8 mouse cellular contexts compared by ENCODE assay signal in the genomic region with DNA sequence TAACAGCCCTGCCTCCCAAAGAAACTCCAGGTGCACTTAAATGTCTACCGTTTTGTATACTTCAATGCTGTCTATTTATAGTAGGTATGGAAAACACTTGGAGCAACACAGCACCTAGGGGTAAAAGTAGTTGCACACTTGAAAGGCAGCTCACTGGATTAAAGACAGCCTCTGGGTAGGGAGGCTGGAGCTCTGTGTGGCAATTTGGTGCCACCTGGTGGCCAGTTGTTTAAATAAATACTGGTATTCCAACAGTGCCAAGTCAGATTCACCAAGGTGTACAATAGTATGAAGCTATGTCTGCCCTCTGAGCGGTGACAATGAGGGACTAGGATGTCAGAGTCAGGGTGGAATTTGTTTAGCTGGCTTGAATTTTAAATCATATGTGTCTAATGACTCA. TPM values are rescaled to one million over a fixed set of nuclear protein-coding genes. Genes with fewer than 3 reads are reported as not detected.
A peak's percentile ranks its signal among the peaks of the same experiment; 100 is the strongest.
DNase-seq lines count a peak whose midpoint lies in the region; ATAC-seq lines count a peak whose summit lies in the region.

No protein-coding gene starts in this region.

- no peaks in the 10 kb centered on the region for H3K27me3 ChIP-seq in limb, embryonic 12.5 days
- no peaks in the 10 kb centered on the region for H3K27me3 ChIP-seq in stomach, embryonic 14.5 days (ENCODE audit: control insufficient read depth, insufficient read depth, low read length)

- no peak overlapping the region for H3K4me3 ChIP-seq in limb, embryonic 12.5 days (replicated peaks)
- H3K4me3 ChIP-seq in stomach, embryonic 14.5 days (ENCODE audit: low read depth, low read length): no peak overlapping the region

- H3K4me2 ChIP-seq in limb, embryonic 12.5 days: no peak overlapping the region
- H3K4me2 ChIP-seq in stomach, embryonic 14.5 days (replicated peaks; ENCODE audit: low read depth, low read length): no peak overlapping the region

- no peak overlapping the region for H3K27ac ChIP-seq in limb, embryonic 12.5 days
- H3K27ac ChIP-seq in stomach, embryonic 14.5 days (ENCODE audit: low read length): no peak overlapping the region

- WGBS in limb, embryonic 12.5 days: 23% methylated on average over 2 of the region's 2 CpGs
- 23% methylated on average over 2 of the region's 2 CpGs for WGBS in stomach, embryonic 14.5 days

- H3K9ac ChIP-seq in limb, embryonic 12.5 days (replicated peaks): no peak overlapping the region
- H3K9ac ChIP-seq in stomach, embryonic 14.5 days (replicated peaks; ENCODE audit: low read depth, low read length): no peak overlapping the region

- no peaks in the 10 kb centered on the region for H3K9me3 ChIP-seq in limb, embryonic 12.5 days
- H3K9me3 ChIP-seq in stomach, embryonic 14.5 days (ENCODE audit: control insufficient read depth, low read depth, low read length): no peaks in the 10 kb centered on the region

- H3K36me3 ChIP-seq in limb, embryonic 12.5 days: no peaks in the 10 kb centered on the region
- H3K36me3 ChIP-seq in stomach, embryonic 14.5 days (ENCODE audit: control insufficient read depth, insufficient read depth, low read length): no peaks in the 10 kb centered on the region

- DNase-seq in 416B (ENCODE audit: low read depth): peak; percentile 85
- DNase-seq in adrenal gland, adult 2 months: peak; percentile 74
- peak; percentile 88 for DNase-seq in embryo, embryonic 11 days
- peak; percentile 61 to 80 for DNase-seq in gastrocnemius, postnatal 4 days (ENCODE audit: low spot score in 2 of 2)
- peak; percentile 79 to 85 for DNase-seq in kidney, adult 8-10 months
- peak; percentile 73 for DNase-seq in neural tube, embryonic 10.5 days (ENCODE audit: extremely low spot score, low spot score)

- 0 out of 2 replicates have a peak, but pooled peaks have one; percentile 50 for ATAC-seq in limb, embryonic 12.5 days (ENCODE audit: insufficient number of reproducible peaks, insufficient read depth, low FRiP score, low TSS enrichment, low read depth)
- peak; percentile 54; the same call in 1 of the 2 replicates for ATAC-seq in stomach, embryonic 14.5 days (ENCODE audit: insufficient number of reproducible peaks, insufficient read depth, low FRiP score, low read depth)

- peaks cover 18% of the 10 kb centered on the region for H3K4me1 ChIP-seq in limb, embryonic 12.5 days (replicated peaks)
- H3K4me1 ChIP-seq in stomach, embryonic 14.5 days (ENCODE audit: control insufficient read depth, insufficient read depth, low read length): peaks cover 11% of the 10 kb centered on the region; the same call in 1 of the 2 replicates

RNA-seq across cellular contexts. Expression of gene Ralgps1, which starts 22.2 kb away (rescaled TPM):
- total RNA-seq in adrenal gland, adult 2 months (2021): 1 to 10 TPM; 4.2 to 5.1 TPM
- 2.8 and 3.8 TPM in 2 replicates for polyA plus RNA-seq in adrenal gland, adult 2 months (2012; rRNA removed)
- 1 to 10 TPM; 5.5 to 5.8 TPM for total RNA-seq in gastrocnemius, postnatal 4 days (2021)
- 4.8 and 5.2 TPM in 2 replicates for polyA plus RNA-seq in limb, embryonic 12.5 days (2016; fragmentation: Nextera tagmentation; extraction: Ambion mirVana)
- polyA plus RNA-seq in stomach, embryonic 14.5 days (2014; fragmentation: Nextera tagmentation; extraction: Ambion mirVana): 10.6 and 12.4 TPM in 2 replicates
